Mouse (Mus musculus) retina, postnatal 7 days (tissue): ENCODE measurements at regions not wholly inside any gene's neighbourhood (a gene's known extent, or its start where the extent isn't known, plus 50 kb on each side); places are given as distances from the start of the nearest gene placed in this dataset.

Experiments
- DNase-seq: peaks from one replicate; pipeline ENCODE4 v3.0.0-alpha.2; 2012; ENCODE audit warnings: low read depth, low spot score

DNA sequence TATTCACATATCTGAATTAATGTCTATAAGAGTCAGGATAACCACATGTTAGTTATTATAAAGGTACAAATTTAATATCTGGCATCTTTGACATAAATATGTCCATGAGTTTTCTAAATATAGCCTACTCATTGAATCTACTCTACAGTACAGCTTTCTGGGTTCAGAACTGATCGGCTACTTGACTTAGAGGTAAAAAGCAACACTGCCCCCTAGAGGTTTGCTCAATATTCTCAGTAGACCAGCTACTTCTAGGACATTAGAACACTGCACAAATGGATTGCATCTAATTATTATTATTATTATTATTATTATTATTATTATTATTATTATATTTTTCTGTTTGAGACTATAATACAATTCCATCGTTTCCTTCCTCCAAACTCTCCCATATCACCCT, 418.8 kb upstream of the Tpm3-rs7 start:
- peak; percentile 8 for DNase-seq

DNA sequence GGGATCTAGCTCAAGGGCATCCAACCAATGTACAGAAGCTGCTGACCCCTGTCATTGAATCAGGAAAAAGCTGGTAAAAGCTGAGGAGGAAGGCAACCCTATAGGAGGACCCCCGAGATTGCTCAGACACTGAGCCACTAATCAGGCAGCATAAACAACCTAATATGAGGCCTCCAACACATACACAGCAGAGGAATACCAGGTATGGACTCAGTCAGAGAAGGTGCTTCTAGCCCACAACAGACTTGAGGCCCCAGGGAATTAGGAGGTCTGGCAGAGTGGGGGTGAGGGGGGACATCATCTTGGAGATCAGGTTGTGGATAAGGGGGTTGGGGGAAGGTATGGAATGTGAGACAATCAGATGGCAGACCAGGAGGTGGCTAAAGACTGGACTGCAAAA, 413.2 kb upstream of the Tpm3-rs7 start:
- no peak for DNase-seq

- no peak for DNase-seq
Measured at GRCm38 (mm10) chr14:112917148-112917547, 397.3 kb upstream of the Tpm3-rs7 start.
